Mouse (Mus musculus) c-Kit-positive CD71-negative TER-119-negative erythroid progenitor cells, embryonic 14.5 days (primary cell): ENCODE results near the gene Hoxb1.

Source experiments
- DNase-seq: peaks from one replicate; pipeline ENCODE4 v3.0.0-alpha.2; 2013; ENCODE audit warnings: low read depth

Gene Hoxb1

GRCm38 (mm10) chr11:96365441-96366091, at the start of gene Hoxb1:
Gene Hoxb1, plus strand, starts transcription at chr11:96365752.
- no peak for DNase-seq

- DNase-seq = no peak
Measured at GRCm38 (mm10) chr11:96316696-96317607, 48.6 kb upstream of the Hoxb1 start.

GRCm38 (mm10) chr11:96317608-96318367, 47.8 kb upstream of the Hoxb1 start, which contains the start of gene Hoxb4:
Gene Hoxb4, plus strand, starts transcription at chr11:96318267.
- DNase-seq = no peak

GRCm38 (mm10) chr11:96318368-96319070, 47.0 kb upstream of the Hoxb1 start:
- no peak for DNase-seq

- no peak for DNase-seq
Measured at GRCm38 (mm10) chr11:96319071-96319902, 46.3 kb upstream of the Hoxb1 start.

- DNase-seq = no peak
Measured at GRCm38 (mm10) chr11:96319910-96320309, 45.6 kb upstream of the Hoxb1 start.

GRCm38 (mm10) chr11:96320688-96321087, 44.9 kb upstream of the Hoxb1 start:
- no peak for DNase-seq

GRCm38 (mm10) chr11:96321846-96322245, 43.7 kb upstream of the Hoxb1 start:
- DNase-seq = no peak

GRCm38 (mm10) chr11:96322738-96323137, 42.8 kb upstream of the Hoxb1 start:
- no peak for DNase-seq

GRCm38 (mm10) chr11:96323154-96323553, 42.4 kb upstream of the Hoxb1 start, which contains the start of gene Hoxb3:
Gene Hoxb3, plus strand, starts transcription at chr11:96323326.
- DNase-seq = no peak

- no peak for DNase-seq
Measured at GRCm38 (mm10) chr11:96324125-96324524, 41.4 kb upstream of the Hoxb1 start.

- no peak for DNase-seq
Measured at GRCm38 (mm10) chr11:96324965-96325364, 40.6 kb upstream of the Hoxb1 start.

- DNase-seq = no peak
Measured at GRCm38 (mm10) chr11:96325747-96326212, 39.8 kb upstream of the Hoxb1 start.

- no peak for DNase-seq
Measured at GRCm38 (mm10) chr11:96326705-96327104, 38.8 kb upstream of the Hoxb1 start.

GRCm38 (mm10) chr11:96327122-96327521, 38.4 kb upstream of the Hoxb1 start:
- no peak for DNase-seq

GRCm38 (mm10) chr11:96327750-96328149, 37.8 kb upstream of the Hoxb1 start:
- DNase-seq = no peak

- DNase-seq = no peak
Measured at GRCm38 (mm10) chr11:96328605-96329004, 36.9 kb upstream of the Hoxb1 start.

- DNase-seq = no peak
Measured at GRCm38 (mm10) chr11:96332105-96332504, 33.4 kb upstream of the Hoxb1 start.

- DNase-seq = no peak
Measured at GRCm38 (mm10) chr11:96332618-96333032, 32.9 kb upstream of the Hoxb1 start.

- DNase-seq = no peak
Measured at GRCm38 (mm10) chr11:96333241-96334001, 32.1 kb upstream of the Hoxb1 start.
